Mouse (Mus musculus): ENCODE measurements at regions not wholly inside any gene's neighbourhood (a gene's known extent, or its start where the extent isn't known, plus 50 kb on each side); places are given as distances from the start of the nearest gene placed in this dataset.

DNA sequence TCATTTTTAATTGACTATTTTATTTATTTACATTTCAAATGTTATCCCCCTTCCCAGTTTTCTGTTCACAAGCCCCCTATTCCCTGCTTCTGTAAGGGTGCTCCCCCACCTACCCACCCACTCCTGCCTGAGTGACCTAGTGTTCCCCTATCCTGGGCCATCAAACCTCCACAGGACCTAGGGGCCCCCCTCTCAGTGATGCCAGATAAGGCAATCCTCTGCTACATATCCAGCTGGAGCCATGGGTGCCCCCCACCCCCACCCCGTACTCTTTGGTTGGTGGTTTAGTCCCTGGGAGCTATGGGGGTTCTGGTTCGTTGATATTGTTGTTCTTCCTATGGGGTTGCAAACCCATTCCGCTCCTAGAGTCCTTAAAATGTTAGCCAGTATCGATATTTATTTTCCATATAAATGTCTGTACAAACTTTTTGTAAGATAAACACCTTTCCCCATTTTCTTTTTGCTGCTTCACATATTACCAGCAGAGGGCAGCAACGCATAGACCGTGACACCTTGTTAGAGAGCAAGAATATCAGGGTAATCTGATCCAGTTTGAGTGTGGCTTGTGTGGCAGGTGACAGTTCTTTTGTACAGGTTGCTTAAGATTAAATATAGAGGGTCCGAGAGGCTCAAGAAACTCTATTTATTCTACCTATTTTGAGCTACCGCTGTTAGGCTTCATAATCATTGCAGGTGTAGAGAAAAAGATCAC is 177.2 kb upstream of the Scn7a start:
- DNase-seq: peak; percentile 6

DNA sequence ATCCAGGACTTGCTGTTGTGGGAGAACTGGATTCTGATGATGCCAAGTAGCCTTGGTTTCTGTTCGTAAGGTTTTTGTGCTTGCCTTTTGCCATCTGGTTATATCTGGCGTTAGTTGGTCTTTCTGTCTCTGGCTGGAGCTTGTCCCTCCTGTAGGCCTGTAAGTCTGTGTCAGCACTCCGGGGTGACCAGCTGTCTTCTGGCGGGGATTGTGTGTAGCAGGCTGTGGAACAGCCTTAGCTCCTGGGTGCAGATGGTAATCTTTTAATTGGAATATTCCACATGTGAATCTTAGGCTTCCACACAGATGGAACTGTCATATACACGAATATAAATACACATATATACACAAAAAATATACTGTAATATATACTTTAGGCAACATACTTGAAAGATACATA is 156.5 kb upstream of the Scn7a start:
- no peak for DNase-seq

DNA sequence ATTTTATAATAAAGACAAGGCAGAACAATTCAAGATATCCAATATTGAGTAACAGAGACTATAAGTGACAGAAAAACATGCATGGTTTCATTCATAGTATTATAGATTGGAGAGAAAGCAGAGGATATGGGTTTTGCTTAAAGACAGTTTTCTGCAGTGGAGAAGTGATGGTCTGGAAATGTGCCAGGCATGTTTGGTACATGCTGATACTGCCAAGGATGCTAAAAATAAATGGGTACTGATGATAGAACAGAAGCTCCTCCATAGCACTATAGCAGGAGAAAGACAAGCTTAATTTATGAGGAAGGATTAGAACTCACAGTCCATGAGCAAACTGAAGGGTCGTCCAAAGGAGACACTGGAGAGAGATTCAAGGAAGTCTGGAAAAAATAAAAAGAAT is 113.3 kb upstream of the Scn7a start:
- DNase-seq: no peak

DNA sequence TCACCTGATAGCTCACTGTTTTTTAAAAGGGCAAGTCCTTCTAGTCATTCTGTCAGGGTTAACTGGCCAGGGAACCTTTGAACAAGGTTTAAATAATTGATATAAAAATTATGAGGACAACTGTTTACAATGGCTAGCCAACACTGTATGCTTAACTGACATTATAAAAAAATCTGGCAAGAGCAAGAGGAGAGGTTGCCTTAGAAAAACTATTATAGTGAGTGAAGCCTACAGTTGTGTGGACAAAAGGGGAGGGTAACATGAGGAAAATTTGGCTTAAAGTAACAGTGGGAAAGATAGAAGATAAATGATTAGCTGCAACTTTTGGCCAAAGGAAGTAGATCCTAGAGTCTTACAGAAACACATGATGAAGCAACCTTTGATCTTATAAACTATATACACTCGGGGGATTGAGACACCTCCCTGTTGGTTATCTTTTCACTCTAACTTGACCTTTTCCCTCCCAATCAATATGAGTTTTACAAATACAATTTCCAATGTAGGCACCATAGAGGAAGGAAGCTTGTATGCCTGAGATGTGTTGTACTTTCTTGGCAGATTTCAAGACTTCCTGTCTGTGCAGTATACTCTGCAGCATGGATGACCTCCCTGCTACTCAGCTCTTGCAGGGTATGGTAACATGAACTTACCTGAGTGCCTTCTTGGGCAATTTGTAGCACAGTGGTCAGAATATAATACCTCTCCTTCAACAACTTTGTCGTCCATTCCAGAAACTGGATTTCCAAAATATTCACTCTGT is 82.9 kb upstream of the Scn7a start:
- DNase-seq: no peak
